Mouse (Mus musculus) frontal cortex, postnatal 10 days (tissue): ENCODE data around the gene Nampt.

Experiments used
- DNase-seq, 2 experiments: peaks; one replicate each; pipeline ENCODE4 v3.0.0; 2022; ENCODE audit warnings: low spot score in 2 of 2, mixed read lengths in 1 of 2

The Nampt gene

GRCm38 (mm10) chr12:32819416-32819815 lies at the start of gene Nampt:
TSS of gene Nampt (plus strand) at chr12:32819545.
- peak in 1 of 2 experiments; percentile 9 for DNase-seq

- DNase-seq = no peak
These were observed 48.6 kb upstream of the Nampt start for GRCm38 (mm10) chr12:32770766-32771165.

- no peak for DNase-seq
These were observed 44.8 kb upstream of the Nampt start for GRCm38 (mm10) chr12:32774592-32774991.

GRCm38 (mm10) chr12:32789092-32789491 lies 30.3 kb upstream of the Nampt start:
- no peak for DNase-seq

GRCm38 (mm10) chr12:32795765-32796471 lies 23.4 kb upstream of the Nampt start:
- no peak for DNase-seq

GRCm38 (mm10) chr12:32797438-32797837 lies 21.9 kb upstream of the Nampt start:
- no peak for DNase-seq

GRCm38 (mm10) chr12:32801078-32801477 lies 18.3 kb upstream of the Nampt start:
- DNase-seq = no peak

GRCm38 (mm10) chr12:32805559-32805958 lies 13.8 kb upstream of the Nampt start:
- no peak for DNase-seq

- peak; percentile 96 to 97 for DNase-seq
These were observed 669 bp downstream of the Nampt start for GRCm38 (mm10) chr12:32819823-32820605.

- peak; percentile 60 to 63 for DNase-seq
These were observed 1.6 kb downstream of the Nampt start for GRCm38 (mm10) chr12:32820688-32821503.

GRCm38 (mm10) chr12:32821504-32822011 lies 2.2 kb downstream of the Nampt start:
- no peak for DNase-seq

GRCm38 (mm10) chr12:32822066-32822465 lies 2.7 kb downstream of the Nampt start:
- no peak for DNase-seq

- no peak for DNase-seq
These were observed 5.2 kb downstream of the Nampt start for GRCm38 (mm10) chr12:32824586-32824985.

- no peak for DNase-seq
These were observed 7.6 kb downstream of the Nampt start for GRCm38 (mm10) chr12:32826971-32827370.

- DNase-seq = no peak
These were observed 8.9 kb downstream of the Nampt start for GRCm38 (mm10) chr12:32828137-32828760.

GRCm38 (mm10) chr12:32829321-32830090 lies 10.2 kb downstream of the Nampt start:
- DNase-seq = no peak

GRCm38 (mm10) chr12:32832076-32832475 lies 12.7 kb downstream of the Nampt start:
- no peak for DNase-seq

GRCm38 (mm10) chr12:32834781-32835180 lies 15.4 kb downstream of the Nampt start:
- no peak for DNase-seq

GRCm38 (mm10) chr12:32835235-32835634 lies 15.9 kb downstream of the Nampt start:
- DNase-seq = no peak

GRCm38 (mm10) chr12:32838406-32838805 lies 19.1 kb downstream of the Nampt start:
- DNase-seq = no peak

- DNase-seq = no peak
These were observed 19.6 kb downstream of the Nampt start for GRCm38 (mm10) chr12:32838954-32839353.
